Mouse (Mus musculus) splenic B cell, adult 2 months (primary cell): ENCODE results near the gene Slc6a5.

ENCODE experiments used
- DNase-seq: peaks from one replicate; pipeline ENCODE4 v3.0.0-alpha.2; 2011; ENCODE audit warnings: low read depth, low spot score
- H3K27me3 ChIP-seq: 2 replicates; pipeline ENCODE4 v1.6.1; 2012; ENCODE audit warnings: mild to moderate bottlenecking, low read length, moderate library complexity, mixed read lengths; ENCODE audit not compliant: control insufficient read depth, poor library complexity, insufficient read depth, severe bottlenecking
- H3K36me3 ChIP-seq: 2 replicates; pipeline ENCODE4 v1.6.1; 2012; ENCODE audit warnings: mild to moderate bottlenecking, low read length, moderate library complexity, mixed read lengths; ENCODE audit not compliant: control insufficient read depth, poor library complexity, insufficient read depth, severe bottlenecking

The Slc6a5 gene

GRCm38 (mm10) chr7:49909850-49910249, at the start of gene Slc6a5:
TSS of gene Slc6a5 (plus strand) at chr7:49910146.
- Histone ChIP-seq H3K36me3 (no peaks in the 10 kb centered on the region), H3K27me3 (peaks cover 2% of the 10 kb centered on the region; the same call in 1 of the 2 replicates)
- DNase-seq: no peak

GRCm38 (mm10) chr7:49861196-49861595, 48.8 kb upstream of the Slc6a5 start:
- Histone ChIP-seq H3K36me3 (peaks cover 5% of the 10 kb centered on the region), H3K27me3 (no peaks in the 10 kb centered on the region)
- no peak for DNase-seq

GRCm38 (mm10) chr7:49863753-49864152, 46.2 kb upstream of the Slc6a5 start:
- Histone ChIP-seq H3K27me3 (no peaks in the 10 kb centered on the region), H3K36me3 (peaks cover 3% of the 10 kb centered on the region)
- DNase-seq: no peak

GRCm38 (mm10) chr7:49869656-49870055, 40.3 kb upstream of the Slc6a5 start:
- DNase-seq: no peak
- H3K36me3 ChIP-seq: no peaks in the 10 kb centered on the region
- H3K27me3 ChIP-seq: no peaks in the 10 kb centered on the region

- DNase-seq: no peak
- Histone ChIP-seq H3K27me3 (no peaks in the 10 kb centered on the region), H3K36me3 (no peaks in the 10 kb centered on the region)
Measured at GRCm38 (mm10) chr7:49870276-49870675, 39.7 kb upstream of the Slc6a5 start.

- DNase-seq: no peak
- Histone ChIP-seq H3K36me3 (no peaks in the 10 kb centered on the region), H3K27me3 (no peaks in the 10 kb centered on the region)
Measured at GRCm38 (mm10) chr7:49877307-49877706, 32.6 kb upstream of the Slc6a5 start.

GRCm38 (mm10) chr7:49879051-49879450, 30.9 kb upstream of the Slc6a5 start:
- Histone ChIP-seq H3K27me3 (no peaks in the 10 kb centered on the region), H3K36me3 (no peaks in the 10 kb centered on the region)
- DNase-seq: no peak

- DNase-seq: no peak
- H3K36me3 ChIP-seq: no peaks in the 10 kb centered on the region
Measured at GRCm38 (mm10) chr7:49879998-49880707, 29.8 kb upstream of the Slc6a5 start.

GRCm38 (mm10) chr7:49882288-49882687, 27.7 kb upstream of the Slc6a5 start:
- no peak for DNase-seq
- Histone ChIP-seq H3K27me3 (no peaks in the 10 kb centered on the region), H3K36me3 (no peaks in the 10 kb centered on the region)

More at GRCm38 (mm10) chr7:49879998-49880707, 29.8 kb upstream of the Slc6a5 start:
- no peaks in the 10 kb centered on the region for H3K27me3 ChIP-seq

- DNase-seq: no peak
- H3K36me3 ChIP-seq: no peaks in the 10 kb centered on the region
- H3K27me3 ChIP-seq: no peaks in the 10 kb centered on the region
Measured at GRCm38 (mm10) chr7:49882694-49883389, 27.1 kb upstream of the Slc6a5 start.

GRCm38 (mm10) chr7:49887776-49888390, 22.1 kb upstream of the Slc6a5 start:
- no peak for DNase-seq
- Histone ChIP-seq H3K36me3 (no peaks in the 10 kb centered on the region), H3K27me3 (no peaks in the 10 kb centered on the region)

- Histone ChIP-seq H3K36me3 (no peaks in the 10 kb centered on the region), H3K27me3 (no peaks in the 10 kb centered on the region)
- no peak for DNase-seq
Measured at GRCm38 (mm10) chr7:49894786-49895185, 15.2 kb upstream of the Slc6a5 start.

GRCm38 (mm10) chr7:49895296-49895695, 14.7 kb upstream of the Slc6a5 start:
- no peak for DNase-seq
- no peaks in the 10 kb centered on the region for H3K36me3 ChIP-seq

GRCm38 (mm10) chr7:49902003-49902552, 7.9 kb upstream of the Slc6a5 start:
- no peaks in the 10 kb centered on the region for H3K36me3 ChIP-seq
- no peaks in the 10 kb centered on the region for H3K27me3 ChIP-seq
- no peak for DNase-seq

More at GRCm38 (mm10) chr7:49895296-49895695, 14.7 kb upstream of the Slc6a5 start:
- H3K27me3 ChIP-seq: no peaks in the 10 kb centered on the region
